Mouse (Mus musculus) limb, embryonic 14.5 days (tissue): ENCODE results near the gene Prkar1b. TPM values are rescaled to one million over a fixed set of nuclear protein-coding genes. Genes with fewer than 3 reads are reported as not detected.

Experiments used
- ATAC-seq: fragments of 200-750 bp; cut with Nextera tagmentation; 2 replicates; pipeline ENCODE4 v1.8.0; 2017; ENCODE audit warnings: low read depth, moderate number of reproducible peaks, moderate TSS enrichment; ENCODE audit not compliant: low FRiP score
- DNase-seq: peaks from one replicate; pipeline ENCODE4 v3.0.0-alpha.2; 2015; ENCODE audit warnings: low spot score
- H3K27ac ChIP-seq: fragments of 300-500 bp; sonication (generic); replicated peaks from 2 replicates; pipeline ENCODE4 v1.5.1; 2014; ENCODE audit warnings: low read depth, mild to moderate bottlenecking, low read length, moderate library complexity, mixed read lengths
- H3K27me3 ChIP-seq: fragments of 300-500 bp; sonication (generic); 2 replicates; pipeline ENCODE4 v1.6.1; 2014; ENCODE audit warnings: low read length, mixed read lengths; ENCODE audit not compliant: control insufficient read depth, insufficient read depth
- H3K36me3 ChIP-seq: fragments of 300-500 bp; sonication (generic); 2 replicates; pipeline ENCODE4 v1.6.1; 2014; ENCODE audit warnings: mild to moderate bottlenecking, low read length, moderate library complexity, mixed read lengths; ENCODE audit not compliant: control insufficient read depth, insufficient read depth
- H3K4me1 ChIP-seq: fragments of 300-500 bp; sonication (generic); 2 replicates; pipeline ENCODE4 v1.6.1; 2014; ENCODE audit warnings: antibody characterized with exemption, low read length, mixed read lengths; ENCODE audit not compliant: control insufficient read depth, insufficient read depth
- H3K4me2 ChIP-seq: fragments of 300-500 bp; sonication (generic); replicated peaks from 2 replicates; pipeline ENCODE4 v1.6.1; 2014; ENCODE audit warnings: low read depth, mild to moderate bottlenecking, low read length, moderate library complexity; ENCODE audit not compliant: severe bottlenecking
- H3K4me3 ChIP-seq: fragments of 300-500 bp; sonication (generic); replicated peaks from 2 replicates; pipeline ENCODE4 v1.5.1; 2014; ENCODE audit warnings: low read length
- H3K9ac ChIP-seq: fragments of 300-500 bp; sonication (generic); 2 replicates; pipeline ENCODE4 v1.6.1; 2014; ENCODE audit warnings: mild to moderate bottlenecking, low read depth, low read length, moderate library complexity; ENCODE audit not compliant: severe bottlenecking
- H3K9me3 ChIP-seq: fragments of 300-500 bp; sonication (generic); 2 replicates; pipeline ENCODE4 v1.6.1; 2016; ENCODE audit warnings: low read length; ENCODE audit not compliant: control insufficient read depth
- POLR2A ChIP-seq: fragments of 200-500 bp; IDR thresholded peaks from 2 replicates; pipeline ENCODE4 v1.8.0; 2012; ENCODE audit warnings: inconsistent platforms, mild to moderate bottlenecking, moderate library complexity, borderline replicate concordance; ENCODE audit not compliant: insufficient read depth, insufficient read length; ENCODE audit errors: extremely low read depth
- WGBS: fragments of 180-500 bp; shearing (Covaris S2); extraction: QIAGEN DNeasy Blood & Tissue Kit; methylation state at CpG from one replicate; pipeline ENCODE4 v1.1.7; 2014; 5-methylcytosine and 5-hydroxymethylcytosine counted together
- polyA plus RNA-seq, 2 experiments: library from polyadenylated mRNA; depleted of rRNA in 1 of 2; stranded (reverse) in 1 of 2; unstranded in 1 of 2; fragments of >200 nt; fragmentation: Nextera tagmentation in 1 of 2; extraction: Ambion mirVana in 1 of 2; gene quantifications; 2 replicates each; pipeline versions ENCODE4 v1.2.1 to v1.2.3; 2012 to 2014

Gene Prkar1b
- polyA plus RNA-seq, 2 experiments, result 15.8 to 19.2 TPM

DNA sequence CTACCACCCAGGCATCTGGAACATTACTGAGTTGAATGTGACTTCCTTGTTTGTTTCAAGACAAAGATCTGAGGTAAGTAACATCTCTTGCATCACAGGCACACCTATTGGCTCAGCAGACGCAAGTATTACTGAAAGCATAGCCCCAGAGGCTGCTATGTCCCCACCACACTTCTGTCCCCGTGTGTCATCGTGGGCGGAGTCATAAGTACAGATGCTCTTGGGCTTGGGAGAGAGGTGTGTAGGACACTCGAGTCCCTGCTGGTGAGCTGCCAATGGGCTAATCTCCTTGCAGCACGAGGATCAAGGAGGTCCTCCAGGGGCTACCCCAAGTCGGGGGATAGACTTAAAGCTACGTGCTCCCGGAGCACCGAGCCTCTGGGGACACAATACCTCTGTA lies 96.6 kb downstream of the Prkar1b start:
- Histone ChIP-seq H3K4me2 (no peak overlapping the region), H3K4me3 (no peak overlapping the region), H3K27me3 (no peaks in the 10 kb centered on the region), H3K9me3 (no peaks in the 10 kb centered on the region), H3K4me1 (no peaks in the 10 kb centered on the region), H3K27ac (no peak overlapping the region), H3K9ac (no peak overlapping the region), H3K36me3 (no peaks in the 10 kb centered on the region)
- 85% methylated on average over 10 of the region's 10 CpGs for WGBS
- TF ChIP-seq POLR2A, result no peak
- DNase-seq, result no peak
- no peak for ATAC-seq

DNA sequence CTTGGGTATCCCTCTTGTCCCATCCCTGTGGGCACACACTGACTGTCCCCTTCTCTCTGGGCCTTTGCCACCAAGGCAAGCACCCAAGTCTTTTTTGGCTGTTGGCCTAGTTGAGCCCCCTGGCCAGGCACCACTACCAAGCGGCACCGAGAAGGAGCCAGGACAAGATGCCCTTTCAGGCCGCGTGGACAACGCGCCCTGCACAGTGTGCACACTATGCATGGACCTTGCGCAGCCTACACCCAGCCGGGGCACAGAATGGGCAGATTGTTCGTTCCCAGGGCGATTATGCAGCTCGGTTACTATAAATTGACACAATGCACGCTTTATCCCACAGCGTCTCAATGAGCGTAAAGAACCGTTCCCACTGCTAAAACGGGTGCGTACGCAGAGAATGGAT lies 98.5 kb downstream of the Prkar1b start:
- ATAC-seq (no peak), DNase-seq (no peak)
- no peak for TF ChIP-seq POLR2A
- no peak overlapping the region for H3K9ac ChIP-seq
- H3K4me3 ChIP-seq, result no peak overlapping the region
- H3K36me3 ChIP-seq, result no peaks in the 10 kb centered on the region
- H3K27ac ChIP-seq, result no peak overlapping the region
- H3K4me1 ChIP-seq, result no peaks in the 10 kb centered on the region
- H3K4me2 ChIP-seq, result no peak overlapping the region
- H3K9me3 ChIP-seq, result no peaks in the 10 kb centered on the region
- no peaks in the 10 kb centered on the region for H3K27me3 ChIP-seq
- WGBS, result 94% methylated on average over 18 of the region's 18 CpGs

DNA sequence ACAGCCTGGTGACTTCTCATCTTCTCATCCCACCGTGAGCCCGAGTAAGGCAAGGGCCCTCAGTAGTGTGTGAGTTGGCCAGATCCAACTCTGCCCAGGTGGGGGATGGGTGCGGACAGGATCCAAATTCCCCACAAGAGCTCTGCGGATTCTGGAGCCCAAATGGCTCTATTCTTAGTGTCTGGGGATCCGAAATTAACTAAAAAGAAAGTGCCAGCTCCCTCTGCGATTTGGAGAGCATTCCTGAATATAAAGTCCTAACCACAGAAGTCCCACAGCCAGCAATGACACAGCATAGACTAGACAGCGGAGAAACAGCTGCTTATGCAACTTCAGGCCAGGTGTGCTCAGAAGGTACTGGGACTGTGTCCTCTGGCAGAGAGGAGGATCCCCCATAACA lies 100.4 kb downstream of the Prkar1b start:
- 72% methylated on average over 6 of the region's 7 CpGs for WGBS
- H3K36me3 ChIP-seq, result 0 out of 2 replicates have a peak, but pooled peaks cover 2% of the 10 kb centered on the region
- H3K9me3 ChIP-seq, result no peaks in the 10 kb centered on the region
- H3K27ac ChIP-seq, result no peak overlapping the region
- H3K27me3 ChIP-seq, result no peaks in the 10 kb centered on the region
- no peaks in the 10 kb centered on the region for H3K4me1 ChIP-seq
- H3K9ac ChIP-seq, result no peak overlapping the region
- no peak overlapping the region for H3K4me2 ChIP-seq
- DNase-seq (no peak), ATAC-seq (no peak)
- no peak overlapping the region for H3K4me3 ChIP-seq
- no peak for TF ChIP-seq POLR2A

DNA sequence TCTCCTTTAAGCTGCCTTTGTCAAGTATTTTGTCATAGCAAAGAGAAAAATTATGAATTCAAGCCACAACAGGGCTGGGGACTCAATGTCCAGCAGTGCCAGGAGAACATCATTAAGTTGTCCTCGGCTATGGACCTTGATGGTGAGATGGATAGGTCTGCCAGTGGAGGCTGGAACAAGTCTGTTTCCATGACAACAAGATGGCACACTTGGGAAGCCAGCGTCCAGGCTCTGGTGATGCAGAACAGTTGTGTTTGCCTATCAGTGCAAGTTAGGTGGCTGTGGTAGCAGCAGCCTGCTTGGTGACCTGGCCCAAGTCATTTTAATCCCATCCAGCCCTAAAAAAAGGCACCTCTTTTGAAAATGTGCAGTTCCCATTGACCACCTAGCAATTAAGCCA lies 102.6 kb downstream of the Prkar1b start:
- Histone ChIP-seq H3K4me2 (no peak overlapping the region), H3K27me3 (no peaks in the 10 kb centered on the region), H3K27ac (no peak overlapping the region)

DNA sequence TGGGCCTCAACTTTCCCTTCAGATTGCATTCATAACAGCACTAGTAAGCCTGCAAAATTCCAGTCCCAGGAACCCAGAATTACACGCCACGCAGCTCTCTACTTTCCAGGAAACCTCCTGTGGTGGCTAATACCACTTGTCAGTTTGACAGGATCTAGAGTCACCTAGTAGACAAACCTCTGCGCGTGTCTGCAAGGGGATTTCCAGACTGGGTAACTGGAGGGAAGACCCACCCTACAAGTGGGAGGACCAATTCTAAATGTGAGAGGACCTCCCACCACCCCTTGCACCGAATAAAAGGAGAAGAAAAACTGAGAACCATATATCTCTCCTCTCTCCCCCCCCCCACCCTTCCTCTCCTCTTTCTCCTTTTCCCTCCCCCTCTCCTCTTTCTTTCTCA lies 103.2 kb downstream of the Prkar1b start:
- no peak overlapping the region for H3K9ac ChIP-seq

More for the DNA sequence above, 102.6 kb downstream of the Prkar1b start:
- Histone ChIP-seq H3K9me3 (no peaks in the 10 kb centered on the region), H3K4me1 (no peaks in the 10 kb centered on the region), H3K9ac (no peak overlapping the region), H3K4me3 (no peak overlapping the region), H3K36me3 (0 out of 2 replicates have a peak, but pooled peaks cover 2% of the 10 kb centered on the region)
- 56% methylated on average over 2 of the region's 2 CpGs for WGBS
- ATAC-seq (no peak), DNase-seq (no peak)
- no peak for TF ChIP-seq POLR2A

DNA sequence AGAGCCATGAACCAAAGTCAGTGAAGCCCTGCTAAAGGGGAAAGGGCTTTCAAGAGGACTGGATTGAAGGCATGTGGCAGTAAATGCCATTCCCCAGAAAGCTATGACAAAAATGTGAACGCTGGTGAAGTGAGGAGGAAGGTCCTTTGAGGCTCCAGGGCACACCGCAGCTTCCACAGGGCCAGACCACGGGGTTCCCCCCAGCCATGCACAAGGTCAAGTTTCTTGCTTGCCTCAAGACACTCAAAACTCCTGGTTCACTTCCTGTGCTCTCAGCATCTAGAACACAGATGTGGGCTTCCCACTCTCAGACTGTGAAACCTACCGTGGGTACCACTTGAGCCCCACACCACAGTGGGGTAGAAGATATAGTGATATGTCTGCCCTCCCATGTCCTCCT lies 106.3 kb downstream of the Prkar1b start:
- Histone ChIP-seq H3K4me3 (no peak overlapping the region), H3K4me1 (peaks cover 8% of the 10 kb centered on the region; the same call in 1 of the 2 replicates), H3K36me3 (0 out of 2 replicates have a peak, but pooled peaks cover 2% of the 10 kb centered on the region), H3K27ac (no peak overlapping the region), H3K9ac (no peak overlapping the region), H3K4me2 (no peak overlapping the region), H3K9me3 (no peaks in the 10 kb centered on the region), H3K27me3 (no peaks in the 10 kb centered on the region)
- TF ChIP-seq POLR2A, result no peak
- ATAC-seq (no peak), DNase-seq (no peak)
- whole genome bisulfite sequencing, result 41% methylated on average over 4 of the region's 4 CpGs

More for the DNA sequence above, 103.2 kb downstream of the Prkar1b start:
- Histone ChIP-seq H3K36me3 (0 out of 2 replicates have a peak, but pooled peaks cover 2% of the 10 kb centered on the region), H3K27me3 (no peaks in the 10 kb centered on the region), H3K9me3 (no peaks in the 10 kb centered on the region), H3K27ac (no peak overlapping the region), H3K4me2 (no peak overlapping the region), H3K4me3 (no peak overlapping the region), H3K4me1 (no peaks in the 10 kb centered on the region)
- TF ChIP-seq POLR2A, result no peak
- no peak for DNase-seq
- WGBS, result 75% methylated on average over 5 of the region's 5 CpGs
- ATAC-seq, result no peak
